Mouse (Mus musculus): ENCODE data around the gene Trak1.

DNA sequence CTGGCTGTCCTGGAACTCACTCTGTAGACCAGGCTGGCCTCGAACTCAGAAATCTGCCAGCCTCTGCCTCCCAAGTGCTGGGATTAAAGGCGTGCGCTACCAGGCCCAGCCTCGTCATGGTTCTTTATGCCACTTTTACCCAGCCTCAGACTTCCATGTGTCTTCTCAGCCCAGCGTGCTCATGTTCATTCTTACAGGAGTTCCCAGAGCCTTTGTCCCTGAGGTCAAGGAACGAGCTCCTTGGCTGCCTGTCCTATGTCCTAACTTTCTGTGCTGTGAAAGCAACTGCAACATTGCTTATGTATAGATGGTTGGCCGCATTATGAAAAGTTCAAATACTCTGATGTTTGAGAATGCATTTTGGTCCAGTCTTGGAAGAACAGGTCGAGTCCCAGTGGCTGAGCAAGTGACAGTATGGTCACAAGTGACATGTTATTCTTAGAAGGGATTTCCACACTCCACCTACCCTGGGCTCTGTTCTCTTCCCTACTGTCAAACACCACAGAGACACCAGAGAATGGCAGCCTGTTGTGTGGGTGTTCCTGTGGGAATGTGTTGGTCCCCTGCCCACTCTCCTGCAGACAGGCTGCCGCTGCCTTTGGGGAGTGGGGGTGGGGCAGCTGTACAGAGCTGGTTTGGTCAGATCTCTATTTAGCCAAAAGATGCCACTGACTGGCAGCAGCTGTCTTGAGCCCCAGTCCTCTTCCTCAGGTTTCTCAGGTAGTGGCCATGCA lies 90.4 kb downstream of the Trak1 start:
- TF ChIP-seq MAFK (IDR thresholded peaks at IDR 0.05; ENCODE audit: insufficient read depth, low read depth, low read length) (no peak), HCFC1 (IDR thresholded peaks at IDR 0.05; ENCODE audit: borderline replicate concordance, insufficient read depth, low read length) (no peak)

Measured in ES-E14 (cell line).